Mouse (Mus musculus) heart, postnatal 0 days (tissue): ENCODE results near the gene Fat2.

Experiments used
- CTCF ChIP-seq: IDR thresholded peaks from 2 replicates; pipeline ENCODE4 v1.5.1; 2016; ENCODE audit warnings: antibody characterized with exemption, control low read depth, low read depth
- EP300 ChIP-seq: IDR thresholded peaks from 2 replicates; pipeline ENCODE4 v1.6.1; 2016; ENCODE audit warnings: antibody characterized with exemption, low read depth

GRCm38 (mm10) chr11:55209626-55210353 is 126.6 kb downstream of the Fat2 start:
- no peak for TF ChIP-seq CTCF
- TF ChIP-seq EP300: no peak
